ENCODE assay signal across 23 mouse cellular contexts in genomic region chr4:132971601-132972000, GRCm38 (mm10). TPM values are rescaled to one million over a fixed set of nuclear protein-coding genes. Genes with fewer than 3 reads are reported as not detected.
DNase-seq lines count a peak whose midpoint lies in the region; ATAC-seq and TF ChIP-seq lines count a peak whose summit lies in the region.
"Had no signal": no experiment of that assay in that cellular context is flagged by ENCODE, and none has a peak within 500 bp of the region (broad histone marks: within the 10 kb centered on the region; RNA-seq: fewer than 3 reads in every experiment).

No protein-coding gene starts in this region.

- H3K36me3 ChIP-seq in heart, postnatal 0 days (replicated peaks; ENCODE audit: control insufficient read depth, insufficient read depth, low read length): no peaks in the 10 kb centered on the region
- H3K36me3 ChIP-seq in heart, embryonic 10.5 days: no peaks in the 10 kb centered on the region
- H3K36me3 ChIP-seq: forebrain, embryonic 12.5 days; G1E; heart, embryonic 15.5 days; lung, embryonic 15.5 days; midbrain, embryonic 13.5 days; neural tube, embryonic 15.5 days had no signal

- H3K27ac ChIP-seq in heart, postnatal 0 days (ENCODE audit: low read depth): peak overlapping the region; percentile 4; the same call in 1 of the 2 replicates
- H3K27ac ChIP-seq in heart, embryonic 10.5 days: no peak overlapping the region
- H3K27ac ChIP-seq: forebrain, embryonic 12.5 days; heart, embryonic 15.5 days; layer of hippocampus, adult 2 months; liver, embryonic 14.5 days; midbrain, embryonic 13.5 days; neural tube, embryonic 15.5 days; stomach, postnatal 0 days had no signal

- H3K9me3 ChIP-seq in heart, postnatal 0 days (replicated peaks; ENCODE audit: control insufficient read depth, low read length): no peaks in the 10 kb centered on the region
- no peaks in the 10 kb centered on the region for H3K9me3 ChIP-seq in heart, embryonic 10.5 days
- H3K9me3 ChIP-seq: forebrain, embryonic 12.5 days; G1E; heart, embryonic 15.5 days; lung, embryonic 15.5 days; midbrain, embryonic 13.5 days; neural tube, embryonic 15.5 days had no signal

- peak; percentile 5 for DNase-seq in heart, postnatal 0 days (ENCODE audit: low spot score)
- DNase-seq in heart, embryonic 10.5 days (ENCODE audit: low spot score): no peak
- peak; percentile 59 for DNase-seq in 3134 (ENCODE audit: extremely low read depth, insufficient read length, low spot score)
- DNase-seq in brain, adult 2 months (ENCODE audit: low read depth, low spot score): peak; percentile 60
- no peak for DNase-seq in yolk sac, embryonic 10.5 days (ENCODE audit: low spot score)
- DNase-seq in c-Kit-positive CD71-positive TER-119-positive erythroid progenitor cells, embryonic 14.5 days (ENCODE audit: low spot score): no peak
- no peak for DNase-seq in embryo, embryonic 10.5 days (ENCODE audit: low spot score)
- DNase-seq: cerebellum, adult 11-12 months; heart, adult 18-20 months; kidney, postnatal 14 days; layer of hippocampus, postnatal 36 days had no signal

- TF ChIP-seq CTCF in heart, postnatal 0 days (IDR thresholded peaks at IDR 0.05; ENCODE audit: low read depth): no peak

- no peak overlapping the region for H3K9ac ChIP-seq in heart, postnatal 0 days (replicated peaks; ENCODE audit: low read depth, low read length)
- H3K9ac ChIP-seq: forebrain, embryonic 12.5 days; heart, embryonic 15.5 days; liver, embryonic 14.5 days; lung, embryonic 15.5 days; midbrain, embryonic 13.5 days; neural tube, embryonic 15.5 days had no signal

- peaks cover 24% of the 10 kb centered on the region for H3K4me1 ChIP-seq in heart, postnatal 0 days (ENCODE audit: control insufficient read depth, insufficient read depth)
- H3K4me1 ChIP-seq in heart, embryonic 10.5 days: peaks cover 49% of the 10 kb centered on the region

- 68% methylated on average over 6 of the region's 6 CpGs for WGBS in heart, postnatal 0 days
- 77% methylated on average over 6 of the region's 6 CpGs for WGBS in heart, embryonic 10.5 days

- no peak for TF ChIP-seq EP300 in heart, postnatal 0 days (IDR thresholded peaks at IDR 0.05; ENCODE audit: low read depth)

- H3K27me3 ChIP-seq in heart, postnatal 0 days (ENCODE audit: control insufficient read depth, insufficient read depth, low read length): peaks cover 15% of the 10 kb centered on the region
- peaks cover 52% of the 10 kb centered on the region for H3K27me3 ChIP-seq in heart, embryonic 10.5 days (ENCODE audit: insufficient read depth, poor library complexity, severe bottlenecking)

- ATAC-seq in heart, postnatal 0 days (ENCODE audit: insufficient read depth, low read depth): no peak
- peak; percentile 5 for ATAC-seq in CD4-positive, CD25-positive, alpha-beta regulatory T cell, adult 4 months
- ATAC-seq: midbrain, embryonic 13.5 days had no signal

- no peak overlapping the region for H3K4me2 ChIP-seq in heart, postnatal 0 days (ENCODE audit: low read depth, low read length)
- H3K4me2 ChIP-seq: forebrain, embryonic 12.5 days; heart, embryonic 15.5 days; lung, embryonic 15.5 days; midbrain, embryonic 13.5 days; neural tube, embryonic 15.5 days had no signal

- H3K4me3 ChIP-seq in heart, postnatal 0 days (ENCODE audit: low read depth, low read length): no peak overlapping the region
- no peak overlapping the region for H3K4me3 ChIP-seq in heart, embryonic 10.5 days
- H3K4me3 ChIP-seq: forebrain, embryonic 12.5 days; heart, embryonic 15.5 days; layer of hippocampus, adult 2 months; lung, embryonic 15.5 days; midbrain, embryonic 13.5 days; myocyte; neural tube, embryonic 15.5 days had no signal

RNA-seq across cellular contexts. Expression of gene Fgr, which starts 2.3 kb away (rescaled TPM):
- 0.04 and 0.19 TPM in 2 replicates for total RNA-seq in heart, postnatal 0 days (2014; rRNA removed; ENCODE audit: low replicate concordance)
- polyA plus RNA-seq in heart, postnatal 0 days (2015; fragmentation: Nextera tagmentation; extraction: Ambion mirVana): 0.31 and 0.37 TPM in 2 replicates
- 0.36 and 0.43 TPM in 2 replicates for polyA plus RNA-seq in heart, embryonic 10.5 days (2016; fragmentation: Nextera tagmentation; extraction: Ambion mirVana)
- polyA plus RNA-seq in CD4-positive, CD25-positive, alpha-beta regulatory T cell, adult 4 months (2017; shearing (Covaris generic)): 1 to 10 TPM; 3.7 to 8.2 TPM
- total RNA-seq: gastrocnemius, adult 8-10 months had no signal
- polyA plus RNA-seq: G1E, myocyte had no signal

RNA-seq across cellular contexts. Expression of gene Ahdc1, which starts 39.5 kb away (rescaled TPM):
- total RNA-seq in heart, postnatal 0 days (2014; rRNA removed; ENCODE audit: low replicate concordance): 40.5 and 57.2 TPM in 2 replicates
- polyA plus RNA-seq in heart, postnatal 0 days (2015; fragmentation: Nextera tagmentation; extraction: Ambion mirVana): 4.6 and 5.2 TPM in 2 replicates
- polyA plus RNA-seq in heart, embryonic 10.5 days (2016; fragmentation: Nextera tagmentation; extraction: Ambion mirVana): 8.4 and 12.2 TPM in 2 replicates
- 1 to 10 TPM; 2.6 to 3.7 TPM for polyA plus RNA-seq in CD4-positive, CD25-positive, alpha-beta regulatory T cell, adult 4 months (2017; shearing (Covaris generic))

RNA-seq across cellular contexts. Expression of gene Fam76a, which starts 49.2 kb away (rescaled TPM):
- 19.7 and 20.7 TPM in 2 replicates for total RNA-seq in heart, postnatal 0 days (2014; rRNA removed; ENCODE audit: low replicate concordance)
- 39.6 and 44.4 TPM in 2 replicates for polyA plus RNA-seq in heart, postnatal 0 days (2015; fragmentation: Nextera tagmentation; extraction: Ambion mirVana)
- polyA plus RNA-seq in heart, embryonic 10.5 days (2016; fragmentation: Nextera tagmentation; extraction: Ambion mirVana): 32.3 and 33.1 TPM in 2 replicates
- 10 to 100 TPM; 16.5 to 21.1 TPM for polyA plus RNA-seq in CD4-positive, CD25-positive, alpha-beta regulatory T cell, adult 4 months (2017; shearing (Covaris generic))

Comparison
In these comparisons a context has a peak if more than half of its experiments do, and no peak if none do; other contexts are left out.
1. DNase-seq: peak in heart, postnatal 0 days (single experiment), 3134 (single experiment) and brain, adult 2 months (single experiment); none in heart, embryonic 10.5 days (single experiment), yolk sac, embryonic 10.5 days (single experiment), c-Kit-positive CD71-positive TER-119-positive erythroid progenitor cells, embryonic 14.5 days (single experiment) and embryo, embryonic 10.5 days (single experiment).